Mouse (Mus musculus) erythroblast, embryonic 14.5 days (primary cell): ENCODE data around the gene Fosb. TPM values are rescaled to one million over a fixed set of nuclear protein-coding genes. Genes with fewer than 3 reads are reported as not detected.

ENCODE experiments used
- H3K27me3 ChIP-seq: 2 replicates; pipeline ENCODE4 v1.6.1; 2012; ENCODE audit warnings: inconsistent platforms; ENCODE audit not compliant: control insufficient read depth
- H3K36me3 ChIP-seq: 2 replicates; pipeline ENCODE4 v1.6.1; 2012; ENCODE audit warnings: mild to moderate bottlenecking, inconsistent platforms; ENCODE audit not compliant: control insufficient read depth
- H3K4me1 ChIP-seq: 2 replicates; pipeline ENCODE4 v1.6.1; 2012; ENCODE audit warnings: inconsistent platforms; ENCODE audit not compliant: control insufficient read depth
- H3K4me3 ChIP-seq: replicated peaks from 2 replicates; pipeline ENCODE3; 2012; ENCODE audit warnings: moderate library complexity, mild to moderate bottlenecking, inconsistent platforms
- H3K9me3 ChIP-seq: 2 replicates; pipeline ENCODE4 v1.6.1; 2012; ENCODE audit warnings: low read length, inconsistent platforms, mixed read lengths; ENCODE audit not compliant: control insufficient read depth
- GATA1 ChIP-seq: IDR thresholded peaks from 2 replicates; pipeline ENCODE4 v1.6.1; 2012; ENCODE audit warnings: low read length, inconsistent platforms, mixed read lengths
- TAL1 ChIP-seq: IDR thresholded peaks from 3 replicates; pipeline ENCODE4 v1.6.1; 2012; ENCODE audit warnings: low read length, inconsistent platforms, mixed read lengths
- polyA plus RNA-seq: library from polyadenylated mRNA; stranded (reverse); fragments of >175 nt; gene quantifications from 2 replicates; pipeline ENCODE4 v1.2.3, GENCODE M21; 2012

Fosb gene
- polyA plus RNA-seq = 7.8 and 8.8 TPM in 2 replicates

DNA sequence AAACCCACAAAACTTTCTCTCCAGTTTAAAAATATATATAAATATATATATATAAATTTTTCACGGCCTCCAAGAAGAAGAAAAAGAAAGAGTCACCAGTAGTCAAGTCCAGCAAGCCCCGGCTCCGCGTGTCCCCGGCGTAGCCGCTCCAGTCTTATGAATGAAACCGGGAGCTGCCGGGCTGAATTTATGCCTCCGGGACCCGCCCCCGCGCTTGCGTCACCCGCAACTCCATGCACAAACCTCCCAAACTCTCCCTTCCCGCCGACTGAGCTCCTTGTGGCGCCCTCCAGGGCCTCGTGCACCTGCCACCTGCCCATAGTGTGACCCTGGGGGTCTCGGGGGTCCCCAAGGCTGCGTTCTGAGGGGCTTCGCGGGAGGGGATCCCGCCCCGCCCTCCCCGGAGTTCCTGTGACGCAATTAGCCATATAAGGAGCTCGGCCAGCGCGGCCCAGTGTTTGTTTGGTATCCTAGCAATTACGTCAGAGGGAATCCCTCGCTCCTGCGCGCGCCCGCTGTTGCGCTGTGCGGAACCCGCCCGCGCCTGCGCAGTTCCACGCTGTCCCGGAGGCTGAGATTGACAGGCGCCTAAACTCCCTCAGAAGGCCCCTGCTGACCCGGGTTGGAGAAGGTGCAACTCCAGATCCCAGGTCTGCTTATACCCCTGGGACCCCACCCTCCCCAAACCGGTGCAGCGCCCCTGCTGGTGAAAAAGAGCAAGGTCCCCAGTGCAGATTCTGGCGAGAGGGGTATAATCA, at the start of gene Fosb:
TSS of gene Fosb (minus strand) at position 168 of the 758 bp plus-strand sequence.
- TF ChIP-seq TAL1 (no peak), GATA1 (no peak)
- peak within 1 kb of the TSS; percentile 66 for H3K4me3 ChIP-seq
- peaks cover 3% of the 10 kb centered on the region; the same call in 1 of the 2 replicates for H3K9me3 ChIP-seq
- no peaks in the 10 kb centered on the region for H3K36me3 ChIP-seq
- H3K4me1 ChIP-seq = peaks cover 30% of the 10 kb centered on the region
- peaks cover 77% of the 10 kb centered on the region for H3K27me3 ChIP-seq

GRCm38 (mm10) chr7:19359299-19359891, 49.5 kb upstream of the Fosb start, which contains the start of the genes Cd3eap and Ppp1r13l:
TSS of gene Cd3eap (minus strand) at chr7:19359483.
TSS of gene Ppp1r13l (plus strand) at chr7:19359749.
- Histone ChIP-seq H3K9me3 (no peaks in the 10 kb centered on the region), H3K4me1 (peaks cover 59% of the 10 kb centered on the region), H3K36me3 (peaks cover 29% of the 10 kb centered on the region), H3K4me3 (peak within 1 kb of the TSS; percentile 75), H3K27me3 (no peaks in the 10 kb centered on the region)
- no peak for TF ChIP-seq GATA1
- no peak for TF ChIP-seq TAL1

DNA sequence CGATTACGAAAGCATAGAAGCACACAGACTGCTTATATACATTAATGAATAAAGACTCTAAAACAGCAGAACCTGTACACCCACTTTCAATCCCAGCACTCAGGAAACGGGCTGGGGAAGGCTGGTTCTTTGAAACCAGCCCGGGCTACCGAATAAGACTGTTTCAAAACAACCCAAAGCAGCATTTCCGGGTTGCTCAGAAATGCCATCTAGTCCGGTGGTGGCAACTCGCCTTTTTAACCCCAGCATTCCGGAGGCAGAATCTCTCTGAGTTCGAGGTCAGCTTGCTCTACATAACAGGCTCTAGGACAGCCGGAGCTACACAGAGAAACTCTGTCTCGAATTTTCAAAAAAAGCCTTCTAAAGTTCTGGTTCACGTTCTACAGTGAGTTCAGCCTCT, 48.8 kb upstream of the Fosb start:
- peak overlapping the region; percentile 75 for H3K4me3 ChIP-seq
- H3K4me1 ChIP-seq = peaks cover 54% of the 10 kb centered on the region
- no peaks in the 10 kb centered on the region for H3K9me3 ChIP-seq
- H3K27me3 ChIP-seq = no peaks in the 10 kb centered on the region
- no peak for TF ChIP-seq TAL1
- TF ChIP-seq GATA1 = no peak
- H3K36me3 ChIP-seq = peaks cover 32% of the 10 kb centered on the region

- Histone ChIP-seq H3K9me3 (no peaks in the 10 kb centered on the region), H3K4me1 (peaks cover 49% of the 10 kb centered on the region), H3K36me3 (peaks cover 32% of the 10 kb centered on the region), H3K4me3 (peak overlapping the region; percentile 75), H3K27me3 (no peaks in the 10 kb centered on the region)
- TF ChIP-seq TAL1 = no peak
- no peak for TF ChIP-seq GATA1
Measured at GRCm38 (mm10) chr7:19357381-19358375, 47.8 kb upstream of the Fosb start.

DNA sequence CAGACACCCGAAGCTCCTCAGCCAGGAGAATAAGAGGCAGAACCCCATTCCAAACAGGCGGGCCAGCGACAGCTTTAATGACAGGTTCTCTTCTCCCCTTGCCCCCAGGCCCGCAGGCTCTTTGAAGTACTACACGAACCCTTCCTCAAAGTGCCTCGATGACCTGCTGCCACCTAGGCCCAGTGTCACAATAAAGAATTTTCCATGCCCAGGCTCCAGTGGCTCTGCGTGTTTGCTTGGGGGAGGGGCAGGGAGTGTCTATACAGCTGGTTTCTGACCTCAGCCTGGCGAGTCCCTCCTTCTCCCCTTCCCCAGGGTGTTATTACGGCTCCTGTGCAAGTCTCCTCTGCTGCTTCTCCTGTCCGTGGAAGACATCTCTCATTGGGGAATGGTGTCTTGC, 46.5 kb upstream of the Fosb start:
- Histone ChIP-seq H3K9me3 (no peaks in the 10 kb centered on the region), H3K27me3 (no peaks in the 10 kb centered on the region), H3K4me1 (peaks cover 36% of the 10 kb centered on the region), H3K36me3 (peaks cover 32% of the 10 kb centered on the region), H3K4me3 (no peak overlapping the region)
- TF ChIP-seq TAL1 = no peak
- no peak for TF ChIP-seq GATA1

- TF ChIP-seq TAL1 (no peak), GATA1 (no peak)
- Histone ChIP-seq H3K4me1 (peaks cover 22% of the 10 kb centered on the region), H3K9me3 (no peaks in the 10 kb centered on the region), H3K36me3 (peaks cover 35% of the 10 kb centered on the region), H3K27me3 (no peaks in the 10 kb centered on the region), H3K4me3 (no peak overlapping the region)
Measured at GRCm38 (mm10) chr7:19354991-19355390, 45.1 kb upstream of the Fosb start.

GRCm38 (mm10) chr7:19350221-19350620, 40.4 kb upstream of the Fosb start:
- no peaks in the 10 kb centered on the region for H3K9me3 ChIP-seq
- peaks cover 11% of the 10 kb centered on the region for H3K36me3 ChIP-seq
- peaks cover 7% of the 10 kb centered on the region for H3K4me1 ChIP-seq
- no peak overlapping the region for H3K4me3 ChIP-seq
- TF ChIP-seq TAL1 (no peak), GATA1 (no peak)
- no peaks in the 10 kb centered on the region for H3K27me3 ChIP-seq

DNA sequence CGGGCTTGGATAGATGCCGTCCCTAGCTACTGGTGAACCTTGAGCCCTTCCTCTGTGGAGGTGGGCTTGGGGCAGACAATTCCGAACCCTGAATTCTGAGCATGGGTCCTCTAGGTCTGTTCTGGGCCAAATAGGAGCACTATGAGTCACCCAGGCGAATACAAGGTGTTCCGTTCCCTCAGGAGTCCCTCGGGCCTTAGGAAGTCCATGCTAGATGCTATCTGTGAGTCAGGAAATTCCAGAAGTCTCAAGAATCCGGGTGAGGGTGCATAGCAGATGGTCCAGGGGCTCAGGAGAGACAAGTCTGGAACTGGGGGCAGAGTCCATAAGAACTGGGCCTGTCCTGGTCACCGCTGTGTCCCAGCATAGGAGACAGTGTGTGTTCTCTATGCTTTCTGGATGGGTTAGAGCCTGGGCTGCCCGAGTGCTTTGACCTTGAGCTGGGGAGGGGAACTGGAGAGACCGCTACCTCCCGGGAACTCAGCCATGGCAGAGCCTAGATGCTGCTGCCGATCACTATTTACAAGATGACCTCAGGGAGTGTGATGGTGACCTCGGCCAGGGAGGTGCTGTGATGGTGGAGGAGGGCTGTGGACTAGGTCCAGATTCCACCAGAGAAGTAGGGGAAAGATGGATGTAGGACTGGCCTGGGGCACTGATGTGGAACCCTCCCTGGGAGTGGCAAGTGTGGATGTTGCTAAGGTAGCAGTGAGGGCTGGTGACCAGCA, 39.5 kb upstream of the Fosb start:
- no peaks in the 10 kb centered on the region for H3K9me3 ChIP-seq
- TF ChIP-seq GATA1 (no peak), TAL1 (no peak)
- peaks cover 5% of the 10 kb centered on the region for H3K27me3 ChIP-seq
- H3K36me3 ChIP-seq = peaks cover 6% of the 10 kb centered on the region
- H3K4me3 ChIP-seq = no peak overlapping the region
- peaks cover 16% of the 10 kb centered on the region for H3K4me1 ChIP-seq
